ENCODE assay signal across 1 mouse cellular context in the genomic region with DNA sequence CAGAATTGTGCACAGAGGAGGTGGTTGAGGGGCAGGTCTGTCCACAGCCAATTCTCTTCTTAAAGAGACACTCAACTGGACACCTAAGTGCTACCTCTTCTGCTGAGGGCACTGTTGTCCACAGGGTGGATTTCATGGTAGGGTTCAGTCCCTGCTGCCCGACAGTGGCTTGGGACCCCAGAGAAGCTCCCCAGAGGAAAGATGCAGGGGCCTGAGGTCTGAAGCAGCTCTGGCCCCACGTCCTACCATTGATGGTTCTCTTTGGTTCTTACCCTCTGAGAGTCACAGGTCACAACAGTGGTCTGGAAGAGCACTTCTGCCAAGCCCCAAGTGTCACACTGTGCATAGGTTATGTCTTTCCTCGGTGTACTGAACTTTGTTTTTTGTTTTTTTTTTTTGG.
TF ChIP-seq lines count a peak whose summit lies in the region.

No protein-coding gene starts in this region.

TF ChIP-seq in CH12.LX, 34 proteins besides CTCF, POLR2A, EP300 and RAD21:
- TF ChIP-seq TBP (conservative IDR thresholded peaks at IDR 0.05; ENCODE audit: low read depth, low read length) (no peak), ZKSCAN1 (IDR thresholded peaks at IDR 0.05; ENCODE audit: borderline replicate concordance, low read depth, low read length) (no peak), ETS1 (conservative IDR thresholded peaks at IDR 0.05; ENCODE audit: low read depth, low read length) (no peak), SMC3 (IDR thresholded peaks at IDR 0.05; ENCODE audit: low read depth, low read length) (no peak), USF1 (IDR thresholded peaks at IDR 0.05; ENCODE audit: low read depth, low read length) (no peak), CHD1 (IDR thresholded peaks at IDR 0.05; ENCODE audit: low read depth, low read length) (no peak)
